Mouse (Mus musculus) activated CD4-positive, CD25-positive, alpha-beta regulatory T cell, adult 9 weeks (primary cell): Measurements from ENCODE around the gene Gm8020. TPM values are rescaled to one million over a fixed set of nuclear protein-coding genes. Genes with fewer than 3 reads are reported as not detected.

Experiments
- polyA plus RNA-seq: library from polyadenylated mRNA; unstranded; fragments of 100-300 nt; shearing (Covaris generic); gene quantifications from one replicate; pipeline ENCODE4 v1.2.1, GENCODE M21; 2017

The Gm8020 gene
- not detected for polyA plus RNA-seq

GRCm38 (mm10) chr14:42502249-42502648 is at the start of gene Gm8020:
Gene Gm8020, minus strand, starts transcription at chr14:42502349.

GRCm38 (mm10) chr14:42524182-42524581 is 22.0 kb upstream of the Gm8020 start, which contains the start of gene Gm8024:
Gene Gm8024, minus strand, starts transcription at chr14:42524282.

GRCm38 (mm10) chr14:42463581-42463980 is 38.6 kb downstream of the Gm8020 start, which contains the start of gene Gm8011:
Gene Gm8011, plus strand, starts transcription at chr14:42463881.

Other genes with a start within 250 kb of the Gm8020 start
- not detected for gene Gm17026, start 242.3 kb downstream of the Gm8020 start, polyA plus RNA-seq
- not detected for gene Gm9611, start 205.0 kb downstream of the Gm8020 start, polyA plus RNA-seq
- not detected for gene Gm7995, start 192.1 kb downstream of the Gm8020 start, polyA plus RNA-seq
- not detected for gene Gm8005, start 62.7 kb downstream of the Gm8020 start, polyA plus RNA-seq
- not detected for gene Gm8011, start 38.5 kb downstream of the Gm8020 start, polyA plus RNA-seq
- not detected for gene Gm8024, start 21.9 kb upstream of the Gm8020 start, polyA plus RNA-seq
- not detected for gene Gm17124, start 97.5 kb upstream of the Gm8020 start, polyA plus RNA-seq
- not detected for gene Gm3633, start 139.6 kb upstream of the Gm8020 start, polyA plus RNA-seq
- gene Gm10378, start 153.6 kb upstream of the Gm8020 start, polyA plus RNA-seq, result not detected